Mouse (Mus musculus): ENCODE results near the gene Fam19a2.

DNA sequence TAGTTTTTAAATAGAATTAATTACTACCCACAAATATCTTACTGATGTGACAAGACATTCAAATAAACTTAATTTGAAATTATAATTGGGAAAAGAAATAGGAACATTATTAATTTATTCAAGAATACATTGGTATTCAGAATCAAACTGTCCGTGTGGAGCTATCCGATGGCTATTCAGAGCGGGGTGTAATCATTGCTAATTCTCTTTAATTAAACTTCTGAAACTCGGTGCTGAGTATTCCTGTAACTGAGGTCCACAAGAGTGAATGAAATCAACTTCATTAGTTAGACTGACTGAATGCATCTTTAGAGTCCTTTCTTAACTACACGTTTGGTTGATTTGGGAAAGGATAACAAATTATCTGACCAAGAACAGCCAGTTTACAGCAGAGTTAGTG lies 372.9 kb downstream of the Fam19a2 start:
- no peak for TF ChIP-seq POLR2A (IDR thresholded peaks at IDR 0.05; ENCODE audit: borderline replicate concordance, control insufficient read depth, low read depth, low read length)
- TF ChIP-seq CTCF (IDR thresholded peaks at IDR 0.05; ENCODE audit: control insufficient read depth, insufficient read depth, low read length), result no peak

All from bone marrow, adult 2 months (tissue).